Mouse (Mus musculus): ENCODE data around the gene Agmo. TPM values are rescaled to one million over a fixed set of nuclear protein-coding genes. Genes with fewer than 3 reads are reported as not detected.

The Agmo gene
- 1 to 10 TPM; 4.5 to 6.6 (median 6.4) TPM for total RNA-seq (2022)

- peak; percentile 19 to 46 for DNase-seq (ENCODE audit: low spot score in 2 of 2)
These were observed at the start of gene Agmo for GRCm38 (mm10) chr12:37241566-37242021. Gene Agmo, plus strand, starts transcription at chr12:37241641.

- no peak for DNase-seq (ENCODE audit: low spot score in 2 of 2)
These were observed 10.3 kb upstream of the Agmo start for GRCm38 (mm10) chr12:37231119-37231518.

- no peak for DNase-seq (ENCODE audit: low spot score in 2 of 2)
These were observed 371 bp upstream of the Agmo start for GRCm38 (mm10) chr12:37240975-37241565.

- no peak for DNase-seq (ENCODE audit: low spot score in 2 of 2)
These were observed 1.0 kb downstream of the Agmo start for GRCm38 (mm10) chr12:37242484-37242883.

- no peak for DNase-seq (ENCODE audit: low spot score in 2 of 2)
These were observed 3.4 kb downstream of the Agmo start for GRCm38 (mm10) chr12:37244876-37245275.

GRCm38 (mm10) chr12:37251688-37252087 lies 10.2 kb downstream of the Agmo start:
- DNase-seq (ENCODE audit: low spot score in 2 of 2): no peak

- no peak for DNase-seq (ENCODE audit: low spot score in 2 of 2)
These were observed 15.7 kb downstream of the Agmo start for GRCm38 (mm10) chr12:37257099-37257498.

GRCm38 (mm10) chr12:37259771-37260528 lies 18.5 kb downstream of the Agmo start:
- no peak for DNase-seq (ENCODE audit: low spot score in 2 of 2)

GRCm38 (mm10) chr12:37263685-37264084 lies 22.2 kb downstream of the Agmo start:
- no peak for DNase-seq (ENCODE audit: low spot score in 2 of 2)

- DNase-seq (ENCODE audit: low spot score in 2 of 2): no peak
These were observed 27.3 kb downstream of the Agmo start for GRCm38 (mm10) chr12:37268636-37269152.

- no peak for DNase-seq (ENCODE audit: low spot score in 2 of 2)
These were observed 31.2 kb downstream of the Agmo start for GRCm38 (mm10) chr12:37272660-37273059.

- no peak for DNase-seq (ENCODE audit: low spot score in 2 of 2)
These were observed 32.7 kb downstream of the Agmo start for GRCm38 (mm10) chr12:37273964-37274657.

- no peak for DNase-seq (ENCODE audit: low spot score in 2 of 2)
These were observed 33.2 kb downstream of the Agmo start for GRCm38 (mm10) chr12:37274658-37275019.

- no peak for DNase-seq (ENCODE audit: low spot score in 2 of 2)
These were observed 65.6 kb downstream of the Agmo start for GRCm38 (mm10) chr12:37306956-37307466.

- DNase-seq (ENCODE audit: low spot score in 2 of 2): no peak
These were observed 69.3 kb downstream of the Agmo start for GRCm38 (mm10) chr12:37310786-37311185.

- no peak for DNase-seq (ENCODE audit: low spot score in 2 of 2)
These were observed 81.4 kb downstream of the Agmo start for GRCm38 (mm10) chr12:37322860-37323259.

- no peak for DNase-seq (ENCODE audit: low spot score in 2 of 2)
These were observed 93.5 kb downstream of the Agmo start for GRCm38 (mm10) chr12:37334987-37335386.

GRCm38 (mm10) chr12:37344225-37344624 lies 102.8 kb downstream of the Agmo start:
- no peak for DNase-seq (ENCODE audit: low spot score in 2 of 2)

GRCm38 (mm10) chr12:37345696-37346095 lies 104.3 kb downstream of the Agmo start:
- no peak for DNase-seq (ENCODE audit: low spot score in 2 of 2)

GRCm38 (mm10) chr12:37392316-37392715 lies 150.9 kb downstream of the Agmo start:
- DNase-seq (ENCODE audit: low spot score in 2 of 2): no peak

GRCm38 (mm10) chr12:37402541-37402940 lies 161.1 kb downstream of the Agmo start:
- DNase-seq (ENCODE audit: low spot score in 2 of 2): no peak

- DNase-seq (ENCODE audit: low spot score in 2 of 2): no peak
These were observed 184.9 kb downstream of the Agmo start for GRCm38 (mm10) chr12:37426350-37426749.
